Mouse (Mus musculus) common myeloid progenitor, adult 5-6 weeks (primary cell): ENCODE results near the gene Gpr152. TPM values are rescaled to one million over a fixed set of nuclear protein-coding genes. Genes with fewer than 3 reads are reported as not detected.

ENCODE experiments used
- ATAC-seq: replicated peaks from 2 replicates; pipeline ENCODE4 v1.8.0; 2016; ENCODE audit warnings: low read depth, mild to moderate bottlenecking, moderate TSS enrichment, inconsistent platforms; ENCODE audit not compliant: poor library complexity, severe bottlenecking
- total RNA-seq: library from RNA; stranded (forward); fragments of 200-1000, 187-1606 nt; gene quantifications from 2 replicates; pipeline ENCODE4 v1.2.3, GENCODE M21; 2017

Gpr152 gene
- total RNA-seq: not detected in 2 replicates

DNA sequence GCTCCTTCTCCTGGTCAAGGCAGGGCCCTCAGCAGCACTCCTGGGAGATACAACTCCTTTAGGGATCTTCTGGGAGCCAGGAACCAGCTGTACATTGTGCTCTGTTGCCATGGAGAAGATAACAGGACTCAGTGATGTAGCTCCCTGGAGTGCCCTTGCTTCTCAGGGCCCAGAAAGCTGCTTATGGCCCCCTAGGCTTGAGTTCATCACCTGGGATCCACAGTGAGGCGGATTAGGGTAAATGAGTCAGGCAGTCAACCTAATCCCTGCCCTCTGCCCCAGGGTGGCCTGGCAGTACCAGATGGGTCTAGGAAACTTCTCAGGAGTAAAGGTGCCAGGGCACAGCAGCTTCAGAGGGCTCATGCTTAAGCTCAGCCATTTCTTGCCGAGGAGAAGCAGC is at the start of gene Gpr152:
Gene Gpr152, plus strand, starts transcription at position 342 of the 400 bp plus-strand sequence.
- ATAC-seq: no peak

DNA sequence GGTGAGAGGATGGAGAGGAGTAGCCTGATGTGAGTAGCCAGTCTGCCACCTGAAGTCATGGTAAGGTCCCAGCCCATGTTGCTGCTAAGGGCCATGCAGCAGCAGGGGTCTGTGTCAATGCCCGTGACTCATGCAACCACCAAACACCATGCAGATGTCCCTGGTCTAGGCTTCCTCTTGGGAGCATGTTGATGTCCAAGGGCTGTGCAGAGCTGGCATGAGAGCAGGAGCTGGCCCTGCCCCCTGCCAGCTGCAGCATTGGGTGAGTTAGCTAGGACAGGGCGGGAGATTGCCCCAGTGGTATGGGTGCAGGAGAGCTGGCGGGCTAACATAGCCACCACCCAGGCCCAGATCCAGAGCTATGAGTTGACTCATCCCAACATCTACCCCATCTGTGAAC is 49.1 kb upstream of the Gpr152 start:
- no peak for ATAC-seq

DNA sequence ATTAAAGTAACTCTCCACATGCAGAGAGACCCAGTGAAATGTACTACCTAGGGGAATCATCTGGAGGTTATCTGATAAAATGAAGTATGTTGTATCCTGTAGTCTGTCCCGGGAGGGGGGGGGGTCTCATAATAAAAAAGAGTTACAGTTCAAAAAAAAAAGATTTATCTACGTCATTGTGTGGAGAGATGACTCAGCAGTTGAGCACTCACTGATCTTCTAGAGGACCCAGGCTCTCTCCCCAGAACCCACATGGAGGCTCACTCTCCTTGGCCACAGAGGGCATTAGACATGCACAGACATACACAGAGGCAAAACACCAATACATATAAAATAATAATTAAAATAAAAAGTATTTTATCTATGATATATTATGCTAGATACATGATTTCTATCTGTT is 48.2 kb upstream of the Gpr152 start:
- no peak for ATAC-seq

DNA sequence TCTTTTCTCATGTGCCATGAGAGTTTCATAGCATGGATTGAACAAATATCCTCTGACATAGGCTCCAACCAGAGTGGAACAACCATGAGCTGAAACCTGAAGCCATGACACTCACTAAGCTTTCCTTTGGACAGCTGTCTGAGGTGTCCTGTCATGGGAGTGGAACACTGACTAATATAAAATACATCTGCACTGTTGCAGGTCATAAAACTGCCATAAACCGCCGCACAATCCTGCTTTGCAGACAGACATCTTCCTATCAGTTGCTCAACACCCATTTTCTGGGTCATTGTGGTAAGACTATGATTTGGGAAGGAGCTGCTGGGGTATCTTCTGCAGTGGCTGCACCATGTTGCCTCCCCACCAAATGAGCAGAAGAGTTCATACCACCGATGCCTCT is 46.8 kb upstream of the Gpr152 start:
- no peak for ATAC-seq

DNA sequence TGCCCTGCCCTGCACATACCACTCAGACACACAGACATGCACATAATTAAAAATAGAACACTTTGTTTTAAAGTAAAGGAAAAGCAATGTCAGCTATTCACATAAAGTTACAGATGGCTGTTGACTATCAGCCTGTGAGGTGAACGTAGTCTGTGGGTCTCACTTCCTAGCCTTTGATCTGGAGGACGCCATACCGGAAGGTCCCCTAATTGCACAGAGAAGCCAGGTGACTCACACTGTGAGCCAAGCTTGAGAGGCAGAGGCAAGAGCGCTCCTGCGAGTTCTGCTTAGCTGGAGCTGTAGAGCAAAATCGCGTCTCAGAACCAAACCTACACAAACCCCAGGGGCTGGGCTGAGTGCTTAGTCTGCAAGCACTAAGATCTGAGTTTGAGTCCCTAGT is 45.8 kb upstream of the Gpr152 start:
- ATAC-seq: no peak

DNA sequence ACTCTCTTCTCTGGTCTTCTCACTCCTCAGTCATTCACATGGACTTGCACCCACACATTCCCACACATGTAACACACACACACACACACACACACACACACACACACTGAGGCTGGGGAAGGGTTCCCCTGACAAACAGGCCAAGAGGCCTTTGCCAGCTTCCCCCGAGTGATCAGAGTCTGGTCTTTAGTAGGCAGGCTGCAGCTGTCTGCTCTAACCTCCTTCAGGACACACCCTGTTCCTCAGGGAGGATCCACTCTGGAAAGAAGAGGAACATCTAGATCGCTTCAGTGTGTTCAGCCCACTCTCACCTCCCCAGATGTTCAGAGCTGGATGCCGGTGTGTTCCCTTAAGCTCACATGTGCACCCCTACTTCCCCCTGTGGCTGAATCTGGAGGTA is 45.2 kb upstream of the Gpr152 start:
- no peak for ATAC-seq

DNA sequence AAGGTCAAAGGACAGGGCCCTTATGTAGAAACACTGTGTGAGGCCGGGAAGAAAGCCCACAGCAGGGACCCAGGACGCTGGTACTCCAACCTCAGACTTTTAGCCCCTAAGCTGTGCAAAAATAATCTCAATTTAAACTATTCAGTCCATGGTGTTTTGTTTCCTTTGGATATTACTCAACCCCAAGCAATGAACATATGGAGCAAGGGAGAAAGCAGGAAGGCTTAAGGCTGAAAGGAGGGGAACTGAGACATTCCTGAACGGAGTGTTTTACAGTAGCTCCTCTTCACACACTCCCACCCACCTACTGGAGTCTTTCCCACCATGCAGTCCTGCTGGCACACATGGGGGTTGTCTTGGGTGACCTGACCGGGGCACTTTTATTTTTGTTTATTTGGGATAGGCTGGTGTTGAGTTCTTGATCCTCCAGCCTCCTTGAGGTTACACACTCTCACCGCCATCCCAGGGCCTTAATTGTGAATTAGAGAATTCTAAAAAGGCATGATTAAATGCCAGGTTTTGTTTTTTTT is 44.7 kb upstream of the Gpr152 start:
- ATAC-seq: no peak

DNA sequence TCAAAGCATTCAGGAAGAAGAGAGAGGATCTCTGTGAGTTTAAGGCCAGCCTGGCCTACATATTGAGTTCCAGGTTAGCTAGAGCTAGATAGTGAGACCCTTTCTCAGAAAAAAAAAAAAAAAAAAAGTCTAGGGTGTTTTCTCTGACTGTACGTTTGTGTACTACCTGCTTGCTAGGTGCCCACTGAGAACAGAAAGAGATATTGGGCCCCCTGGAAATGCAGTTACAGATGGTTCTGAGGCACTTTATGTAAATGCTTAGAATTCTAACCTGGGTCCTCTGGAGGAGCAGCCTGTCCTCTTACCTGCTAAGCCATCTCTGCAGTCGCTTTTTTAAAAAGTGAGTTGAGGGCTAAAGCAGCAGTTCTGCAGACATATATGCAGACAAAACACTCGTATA is 43.8 kb upstream of the Gpr152 start:
- ATAC-seq: no peak

DNA sequence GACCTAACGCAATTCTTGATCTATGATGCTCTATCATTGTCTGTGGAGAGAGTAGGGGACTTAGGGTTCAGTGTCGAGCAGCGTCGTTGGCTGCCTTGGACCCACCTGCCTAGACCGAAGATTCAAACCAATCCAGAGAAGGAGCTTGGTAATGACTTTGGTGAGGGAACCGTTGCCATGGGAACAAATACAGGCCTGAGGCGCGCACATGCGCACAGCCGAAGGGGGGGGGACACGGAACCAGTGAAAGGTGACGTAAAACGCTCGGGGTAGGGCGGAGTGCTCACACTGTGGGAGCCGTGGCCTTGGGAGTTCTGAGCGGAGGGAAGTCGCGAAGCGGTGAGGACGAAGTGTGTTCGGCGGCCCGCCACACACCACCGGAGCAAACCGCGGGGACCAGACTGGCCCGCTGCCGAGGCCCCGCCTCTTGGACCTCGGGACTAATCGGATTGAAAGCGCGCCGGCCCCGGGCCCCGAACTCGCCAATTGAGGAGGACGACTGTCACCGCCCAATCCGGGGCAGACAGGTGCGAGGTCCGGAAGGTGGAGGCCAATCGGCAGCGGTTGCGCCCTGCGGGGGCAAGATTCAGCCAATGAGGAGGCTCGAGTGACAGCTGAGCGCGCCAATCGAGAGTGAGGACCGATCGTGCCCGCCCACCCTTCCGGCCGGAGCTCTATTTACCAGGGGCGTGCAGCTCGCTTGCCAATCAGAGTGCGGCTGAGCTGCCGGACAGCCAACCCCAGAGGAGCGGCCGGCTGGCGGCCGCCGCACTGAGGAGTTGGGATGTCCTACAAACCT is 42.7 kb upstream of the Gpr152 start, which contains the start of gene Cdk2ap2:
Gene Cdk2ap2, plus strand, starts transcription at position 541 of the 799 bp plus-strand sequence.
- peak; percentile 81 for ATAC-seq

DNA sequence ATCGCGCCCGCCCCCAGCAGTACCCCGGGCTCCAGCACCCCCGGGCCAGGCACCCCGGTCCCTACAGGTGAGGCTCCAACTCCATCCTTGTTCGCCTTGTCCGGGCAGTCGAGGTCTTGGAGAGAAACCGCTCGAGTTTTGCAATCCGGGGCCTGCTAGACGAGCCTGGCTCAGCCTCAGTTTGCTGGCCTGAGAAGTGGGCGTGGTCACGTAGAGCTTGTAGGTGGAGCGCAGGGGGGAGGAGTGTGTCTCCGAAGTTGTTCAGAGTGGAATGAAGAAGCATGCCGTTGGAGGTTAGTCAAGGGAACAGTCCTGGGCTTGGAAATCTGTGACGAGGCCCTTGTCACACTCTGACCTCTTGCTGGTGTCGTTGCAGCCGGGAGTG is 42.2 kb upstream of the Gpr152 start:
- peak; percentile 20 for ATAC-seq

DNA sequence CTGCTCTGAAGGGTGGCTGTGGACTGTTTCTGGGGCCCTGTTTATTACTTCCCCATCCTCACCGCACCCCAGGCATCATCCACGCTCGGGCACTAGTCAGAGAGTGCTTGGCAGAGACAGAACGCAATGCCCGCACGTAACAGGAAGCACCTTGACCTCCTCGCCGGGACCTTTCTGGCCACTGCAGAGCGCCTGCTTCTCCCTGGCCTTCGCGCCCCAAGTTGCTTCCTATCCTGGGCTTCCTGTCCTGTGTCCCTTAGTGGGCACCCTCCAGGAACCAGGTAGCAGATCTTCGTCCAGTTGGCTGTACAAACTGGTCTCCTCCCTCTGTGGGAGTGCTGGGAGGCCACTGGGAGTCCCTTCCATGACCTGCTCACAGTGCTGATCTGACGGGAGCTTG is 41.2 kb upstream of the Gpr152 start:
- no peak for ATAC-seq

DNA sequence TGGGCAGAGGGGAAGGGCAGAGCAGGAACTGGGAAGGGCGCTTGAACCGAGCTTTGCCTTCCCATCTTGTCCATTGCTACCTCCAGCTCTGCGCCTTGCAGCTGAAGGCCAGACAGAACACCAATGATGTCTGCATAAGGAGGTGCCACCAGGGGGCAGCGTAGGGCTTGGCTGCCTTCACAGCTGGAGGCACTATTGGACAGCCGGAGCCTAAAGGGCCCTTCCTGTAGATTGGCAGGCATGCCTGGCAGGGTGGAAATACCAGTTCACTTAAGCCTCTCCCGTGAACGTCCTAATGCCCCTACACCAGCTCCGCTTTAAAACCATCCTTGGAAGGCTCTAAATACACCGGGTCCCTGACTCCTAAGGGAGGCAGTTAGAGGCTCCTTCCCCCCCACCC is 40.5 kb upstream of the Gpr152 start:
- ATAC-seq: peak; percentile 56

DNA sequence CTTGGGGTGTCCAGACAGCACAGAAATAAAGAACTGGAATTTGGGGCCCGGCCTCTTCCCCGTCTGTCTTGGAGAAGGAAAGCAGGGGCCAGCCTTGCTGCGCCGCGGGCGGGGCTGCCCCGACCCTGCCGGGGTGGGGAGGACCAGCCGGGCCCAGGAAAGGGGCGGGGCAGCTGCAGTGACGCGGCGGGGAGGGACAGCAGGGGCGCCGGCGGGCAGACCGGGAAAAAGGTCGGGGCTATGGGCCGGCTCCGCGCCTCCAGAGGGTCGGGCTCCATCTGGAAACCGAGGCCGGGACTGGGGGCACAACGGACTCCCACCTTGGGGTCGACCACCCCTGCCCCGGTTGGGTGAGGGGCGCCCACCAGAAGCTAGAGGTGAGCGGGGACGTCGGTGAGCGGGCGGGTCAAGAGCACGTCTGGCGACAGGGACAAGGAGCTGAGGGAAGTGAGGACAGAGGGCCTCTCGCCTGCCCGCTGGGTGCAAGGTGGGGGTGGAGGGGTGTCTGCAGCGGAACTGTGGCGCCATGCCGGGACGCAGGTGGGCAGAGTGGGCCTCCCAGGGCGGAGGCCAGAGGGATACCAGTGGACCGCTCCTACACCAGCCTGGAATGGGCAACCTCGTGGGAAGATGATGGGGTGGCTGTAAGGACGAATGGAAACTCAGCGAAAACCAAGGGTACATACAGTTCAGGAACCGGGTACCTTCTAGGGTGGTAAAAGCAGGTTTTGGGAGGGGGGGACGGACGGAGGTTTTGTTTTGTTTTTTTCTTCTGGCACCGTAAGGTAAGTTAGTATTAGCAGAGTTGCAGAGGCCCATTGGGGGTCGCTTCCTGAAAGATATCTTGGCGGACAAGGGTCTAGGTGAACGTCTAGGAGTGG is 39.5 kb upstream of the Gpr152 start, which contains the start of gene Pitpnm1:
Gene Pitpnm1, plus strand, starts transcription at position 162 of the 881 bp plus-strand sequence.
- ATAC-seq: no peak

DNA sequence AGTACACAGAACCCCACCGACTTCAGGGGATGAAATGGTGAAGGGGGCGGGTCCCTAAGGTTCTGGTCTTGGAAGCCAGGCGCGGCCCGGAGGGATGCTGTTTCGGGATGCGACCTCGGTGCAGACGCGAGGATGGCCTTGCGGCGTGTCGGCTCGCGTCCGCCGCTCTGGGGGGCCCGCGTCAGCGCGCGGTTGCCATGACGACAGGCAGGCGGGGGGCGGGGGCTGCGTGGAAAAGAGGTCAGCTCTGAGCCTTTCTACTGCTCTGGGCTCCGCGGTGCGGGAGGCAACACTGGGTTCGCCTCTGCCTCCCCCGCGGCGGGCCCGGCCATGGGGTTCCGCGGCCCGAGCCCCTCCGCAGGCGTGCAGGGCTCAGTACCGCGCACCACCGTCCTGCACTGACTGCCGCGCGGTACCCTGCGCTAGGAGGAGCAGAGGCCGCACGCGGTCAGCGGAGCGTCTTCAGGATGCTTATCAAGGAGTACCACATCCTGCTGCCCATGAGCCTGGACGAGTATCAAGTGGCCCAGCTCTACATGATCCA is 38.8 kb upstream of the Gpr152 start:
- ATAC-seq: no peak

DNA sequence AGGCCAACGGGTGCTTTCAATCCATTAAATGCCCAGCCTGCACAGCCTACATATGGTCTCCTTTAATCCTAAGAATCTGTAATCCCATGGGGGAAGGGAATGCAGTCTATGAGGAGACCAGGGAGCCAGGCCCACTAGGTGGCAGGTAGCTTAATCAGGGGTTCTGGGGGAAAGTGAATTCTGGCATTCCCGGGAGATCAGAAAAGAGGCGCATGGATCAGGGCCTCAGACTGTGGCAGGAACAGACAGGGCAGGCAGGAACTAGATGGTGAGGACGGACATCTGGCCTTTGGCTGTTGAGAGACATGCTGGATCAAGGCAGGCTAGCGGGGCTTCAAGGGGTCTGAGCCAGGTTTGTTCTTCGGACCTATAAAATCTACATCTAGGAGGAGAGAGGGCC is 38.1 kb upstream of the Gpr152 start:
- ATAC-seq: no peak

DNA sequence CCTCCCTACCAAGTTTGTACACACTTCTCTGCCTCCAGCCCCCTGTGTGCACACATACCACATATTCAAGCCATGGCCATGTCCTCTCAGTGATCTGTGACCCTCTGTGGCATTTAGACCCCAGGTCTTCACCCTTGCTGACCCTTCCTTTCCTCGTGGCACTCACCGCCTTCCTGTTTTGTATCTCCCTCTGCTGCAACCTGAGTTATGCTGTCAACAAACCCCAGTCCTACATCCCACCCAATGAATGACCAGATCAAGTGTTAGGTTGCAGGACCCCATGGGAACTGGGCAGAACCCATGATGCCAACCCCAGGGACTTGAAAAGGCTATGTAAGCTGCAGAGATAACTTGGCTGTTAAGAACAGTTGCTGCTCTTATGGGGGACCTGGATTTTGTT is 37.5 kb upstream of the Gpr152 start:
- ATAC-seq: no peak

DNA sequence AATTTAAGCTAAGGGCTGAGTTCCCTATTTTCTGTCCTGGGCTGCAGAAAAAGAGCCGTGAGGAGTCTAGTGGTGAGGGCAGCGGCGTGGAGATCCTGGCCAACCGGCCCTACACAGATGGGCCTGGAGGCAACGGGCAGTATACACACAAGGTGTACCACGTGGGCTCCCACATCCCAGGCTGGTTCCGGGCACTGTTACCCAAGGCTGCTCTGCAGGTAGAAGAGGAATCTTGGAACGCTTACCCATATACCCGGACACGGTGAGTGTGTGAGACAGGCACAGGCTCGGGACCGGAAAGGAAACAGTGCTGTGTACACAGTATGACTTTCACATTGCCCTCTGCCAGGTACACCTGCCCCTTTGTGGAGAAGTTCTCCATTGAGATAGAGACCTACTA is 37.0 kb upstream of the Gpr152 start:
- ATAC-seq: no peak

DNA sequence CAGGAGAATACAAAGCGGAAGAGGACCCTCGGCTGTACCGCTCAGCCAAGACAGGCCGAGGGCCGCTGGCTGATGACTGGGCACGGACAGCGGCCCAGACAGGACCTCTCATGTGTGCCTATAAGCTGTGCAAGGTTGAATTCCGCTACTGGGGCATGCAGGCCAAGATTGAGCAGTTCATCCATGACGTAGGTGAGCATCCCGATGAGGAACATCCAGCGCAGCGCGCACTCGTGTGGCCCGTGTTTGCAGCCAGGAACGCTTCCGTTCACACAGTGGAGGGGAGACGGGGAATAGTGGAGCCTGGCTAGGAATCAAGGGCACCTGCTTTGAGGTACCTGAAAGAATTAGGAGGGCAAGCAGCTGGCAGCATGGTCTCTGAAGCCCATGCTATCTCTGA is 36.3 kb upstream of the Gpr152 start:
- no peak for ATAC-seq

DNA sequence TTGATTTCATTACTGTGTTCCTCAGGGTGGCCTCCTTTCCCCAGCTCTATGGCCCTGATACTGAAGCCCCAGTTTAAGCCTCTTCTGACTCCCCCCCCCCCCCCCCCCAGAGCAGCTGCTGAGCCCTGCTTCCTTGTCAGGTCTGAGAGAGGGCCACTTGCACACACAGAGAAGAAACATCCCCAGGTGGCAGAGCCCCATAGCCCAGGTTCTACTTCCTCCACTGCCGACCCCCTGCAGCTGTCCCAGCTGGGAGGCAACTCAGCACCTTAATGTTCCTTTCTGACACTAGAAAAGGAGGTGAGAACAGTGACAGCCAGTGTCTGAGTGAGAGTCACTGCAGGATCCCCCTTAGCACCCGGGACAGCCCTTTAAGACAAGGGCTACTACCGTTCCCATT is 35.8 kb upstream of the Gpr152 start:
- no peak for ATAC-seq

DNA sequence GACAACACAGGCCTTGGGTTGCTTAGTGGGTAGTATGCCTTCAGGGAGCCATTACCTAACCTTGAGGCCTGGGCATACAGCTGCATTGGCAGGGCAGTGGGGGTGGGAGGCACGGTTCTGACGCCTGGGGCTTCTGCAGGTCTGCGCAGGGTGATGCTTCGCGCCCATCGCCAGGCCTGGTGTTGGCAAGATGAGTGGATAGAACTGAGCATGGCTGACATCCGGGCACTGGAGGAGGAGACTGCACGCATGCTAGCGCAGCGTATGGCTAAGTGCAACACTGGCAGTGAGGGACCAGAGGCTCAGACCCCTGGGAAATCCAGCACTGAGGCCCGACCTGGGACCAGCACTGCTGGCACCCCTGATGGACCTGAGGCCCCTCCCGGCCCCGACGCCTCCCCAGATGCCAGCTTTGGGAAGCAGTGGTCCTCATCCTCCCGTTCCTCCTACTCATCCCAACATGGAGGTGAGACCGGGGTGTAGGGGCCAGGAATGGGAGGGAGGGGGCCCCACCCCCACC is 34.9 kb upstream of the Gpr152 start:
- ATAC-seq: no peak
